9 mouse cellular contexts compared by ENCODE assay signal in the genomic region with DNA sequence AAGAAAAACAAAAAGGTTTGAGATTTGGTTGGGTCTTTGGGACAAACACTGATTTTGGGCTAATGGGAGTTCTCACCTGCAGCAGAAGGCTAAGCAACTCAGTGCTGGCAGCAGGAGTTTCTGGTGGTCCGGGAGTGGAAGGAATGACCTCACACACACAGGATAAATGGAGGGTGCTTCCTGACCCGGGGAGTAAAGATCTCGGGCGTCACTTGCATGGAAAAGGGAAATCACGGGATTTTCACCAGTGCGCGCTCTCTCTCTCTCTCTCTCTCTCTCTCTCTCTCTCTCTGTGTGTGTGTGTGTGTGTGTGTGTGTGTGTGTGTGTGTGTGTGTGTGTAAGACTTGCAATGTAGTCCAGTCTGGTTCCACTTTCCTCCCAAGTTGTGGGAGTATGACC. TPM values are rescaled to one million over a fixed set of nuclear protein-coding genes. Genes with fewer than 3 reads are reported as not detected.
DNase-seq lines count a peak whose midpoint lies in the region; ATAC-seq and TF ChIP-seq lines count a peak whose summit lies in the region.
"Had no signal": no experiment of that assay in that cellular context is flagged by ENCODE, and none has a peak within 500 bp of the region (broad histone marks: within the 10 kb centered on the region; RNA-seq: fewer than 3 reads in every experiment).

No protein-coding gene starts in this region.

- ATAC-seq in hindbrain, postnatal 0 days: no peak
- no peak for ATAC-seq in heart, embryonic 11.5 days (replicated peaks; ENCODE audit: insufficient number of reproducible peaks, low FRiP score, low TSS enrichment)

- peaks cover 66% of the 10 kb centered on the region for H3K4me1 ChIP-seq in hindbrain, embryonic 10.5 days (replicated peaks)
- 0 out of 2 replicates have a peak, but pooled peaks cover 15% of the 10 kb centered on the region for H3K4me1 ChIP-seq in hindbrain, postnatal 0 days (ENCODE audit: insufficient read depth, low read length)
- peaks cover 25% of the 10 kb centered on the region for H3K4me1 ChIP-seq in heart, embryonic 11.5 days (ENCODE audit: control insufficient read depth, insufficient read depth, low read length)

- H3K9ac ChIP-seq in hindbrain, postnatal 0 days (replicated peaks; ENCODE audit: low read length): no peak overlapping the region
- peak overlapping the region; percentile 88; the same call in 1 of the 2 replicates for H3K9ac ChIP-seq in heart, embryonic 11.5 days (ENCODE audit: low read depth, low read length)

- peak overlapping the region; percentile 98 for H3K27ac ChIP-seq in hindbrain, embryonic 10.5 days
- H3K27ac ChIP-seq in hindbrain, postnatal 0 days: no peak overlapping the region
- peak overlapping the region; percentile 96 for H3K27ac ChIP-seq in heart, embryonic 11.5 days (ENCODE audit: low read depth, low read length)

- no peaks in the 10 kb centered on the region for H3K9me3 ChIP-seq in hindbrain, embryonic 10.5 days
- 0 out of 2 replicates have a peak, but pooled peaks cover 2% of the 10 kb centered on the region for H3K9me3 ChIP-seq in hindbrain, postnatal 0 days (ENCODE audit: low read length)
- no peaks in the 10 kb centered on the region for H3K9me3 ChIP-seq in heart, embryonic 11.5 days (replicated peaks; ENCODE audit: control insufficient read depth, low read length)

- H3K4me2 ChIP-seq in hindbrain, postnatal 0 days (ENCODE audit: low read depth, low read length): no peak overlapping the region
- peak overlapping the region; percentile 90 for H3K4me2 ChIP-seq in heart, embryonic 11.5 days

- H3K27me3 ChIP-seq in hindbrain, embryonic 10.5 days (ENCODE audit: insufficient read depth, poor library complexity, severe bottlenecking): no peaks in the 10 kb centered on the region
- H3K27me3 ChIP-seq in hindbrain, postnatal 0 days (ENCODE audit: insufficient read depth, low read length): 0 out of 2 replicates have a peak, but pooled peaks cover 6% of the 10 kb centered on the region
- no peaks in the 10 kb centered on the region for H3K27me3 ChIP-seq in heart, embryonic 11.5 days (ENCODE audit: control insufficient read depth, insufficient read depth, low read length)

- DNase-seq in hindbrain, embryonic 10.5 days (ENCODE audit: low spot score): peak; percentile 22
- DNase-seq in hindbrain, postnatal 0 days (ENCODE audit: low spot score): no peak
- DNase-seq in kidney, postnatal 14 days: peak; percentile 57
- peak; percentile 20 for DNase-seq in neural tube, embryonic 10.5 days (ENCODE audit: extremely low spot score, low spot score)
- DNase-seq in cerebellum, adult 11-12 months: no peak
- no peak for DNase-seq in layer of hippocampus, adult 9-11 months
- DNase-seq in ovary, adult 18-20 months (ENCODE audit: low spot score): no peak
- DNase-seq: right cerebral cortex, postnatal 25 days had no signal

- peak overlapping the region; percentile 94 for H3K4me3 ChIP-seq in hindbrain, embryonic 10.5 days
- H3K4me3 ChIP-seq in hindbrain, postnatal 0 days (ENCODE audit: low read length): no peak overlapping the region
- peak overlapping the region; percentile 78; the same call in 1 of the 2 replicates for H3K4me3 ChIP-seq in heart, embryonic 11.5 days (ENCODE audit: low read depth, low read length)

- TF ChIP-seq CTCF in hindbrain, postnatal 0 days (IDR thresholded peaks at IDR 0.05; ENCODE audit: low read depth): no peak

- 0 out of 2 replicates have a peak, but pooled peaks cover 8% of the 10 kb centered on the region for H3K36me3 ChIP-seq in hindbrain, embryonic 10.5 days
- no peaks in the 10 kb centered on the region for H3K36me3 ChIP-seq in hindbrain, postnatal 0 days (ENCODE audit: insufficient read depth, low read length)
- H3K36me3 ChIP-seq in heart, embryonic 11.5 days (ENCODE audit: control insufficient read depth, insufficient read depth, low read length): no peaks in the 10 kb centered on the region

- WGBS in hindbrain, embryonic 10.5 days: 31% methylated on average over 7 of the region's 7 CpGs
- WGBS in hindbrain, postnatal 0 days: 33% methylated on average over 7 of the region's 7 CpGs
- WGBS in heart, embryonic 11.5 days (ENCODE audit: insufficient replicate concordance): 14% methylated on average over 7 of the region's 7 CpGs

RNA-seq across cellular contexts. Expression of a gene that starts 2.1 kb away (rescaled TPM):
- polyA plus RNA-seq in hindbrain, embryonic 10.5 days (2016; fragmentation: Nextera tagmentation; extraction: Ambion mirVana): 29.7 and 31.4 TPM in 2 replicates
- 18.3 and 18.9 TPM in 2 replicates for total RNA-seq in hindbrain, postnatal 0 days (2014; rRNA removed)
- polyA plus RNA-seq in hindbrain, postnatal 0 days (2015; fragmentation: Nextera tagmentation; extraction: Ambion mirVana): 4.8 and 5.5 TPM in 2 replicates
- polyA plus RNA-seq in heart, embryonic 11.5 days (2014; fragmentation: Nextera tagmentation; extraction: Ambion mirVana): 27.3 and 35.6 TPM in 2 replicates

RNA-seq across cellular contexts. Expression of a gene that starts 14.5 kb away (rescaled TPM):
- 14.2 and 17.2 TPM in 2 replicates for polyA plus RNA-seq in hindbrain, embryonic 10.5 days (2016; fragmentation: Nextera tagmentation; extraction: Ambion mirVana)
- total RNA-seq in hindbrain, postnatal 0 days (2014; rRNA removed): 32.6 and 41.3 TPM in 2 replicates
- polyA plus RNA-seq in hindbrain, postnatal 0 days (2015; fragmentation: Nextera tagmentation; extraction: Ambion mirVana): 27.3 and 27.6 TPM in 2 replicates
- polyA plus RNA-seq in heart, embryonic 11.5 days (2014; fragmentation: Nextera tagmentation; extraction: Ambion mirVana): 5.1 and 5.6 TPM in 2 replicates

RNA-seq across cellular contexts. Expression of a gene that starts 33.7 kb away (rescaled TPM):
- 53.9 and 57.2 TPM in 2 replicates for polyA plus RNA-seq in hindbrain, embryonic 10.5 days (2016; fragmentation: Nextera tagmentation; extraction: Ambion mirVana)
- total RNA-seq in hindbrain, postnatal 0 days (2014; rRNA removed): 14.3 and 15.0 TPM in 2 replicates
- polyA plus RNA-seq in hindbrain, postnatal 0 days (2015; fragmentation: Nextera tagmentation; extraction: Ambion mirVana): 13.9 and 15.5 TPM in 2 replicates
- 36.7 and 41.1 TPM in 2 replicates for polyA plus RNA-seq in heart, embryonic 11.5 days (2014; fragmentation: Nextera tagmentation; extraction: Ambion mirVana)

RNA-seq across cellular contexts. Expression of a gene that starts 40.4 kb away (rescaled TPM):
- 175 and 186 TPM in 2 replicates for polyA plus RNA-seq in hindbrain, embryonic 10.5 days (2016; fragmentation: Nextera tagmentation; extraction: Ambion mirVana)
- total RNA-seq in hindbrain, postnatal 0 days (2014; rRNA removed): 82.9 and 98.9 TPM in 2 replicates
- polyA plus RNA-seq in hindbrain, postnatal 0 days (2015; fragmentation: Nextera tagmentation; extraction: Ambion mirVana): 55.5 and 57.0 TPM in 2 replicates
- polyA plus RNA-seq in heart, embryonic 11.5 days (2014; fragmentation: Nextera tagmentation; extraction: Ambion mirVana): 92.0 and 96.9 TPM in 2 replicates

RNA-seq across cellular contexts. Expression of a gene that starts 53.4 kb away (rescaled TPM):
- 10.6 and 12.2 TPM in 2 replicates for polyA plus RNA-seq in hindbrain, embryonic 10.5 days (2016; fragmentation: Nextera tagmentation; extraction: Ambion mirVana)
- 35.5 TPM in 2 replicates for total RNA-seq in hindbrain, postnatal 0 days (2014; rRNA removed)
- polyA plus RNA-seq in hindbrain, postnatal 0 days (2015; fragmentation: Nextera tagmentation; extraction: Ambion mirVana): 32.1 and 33.3 TPM in 2 replicates
- 9.1 and 10.3 TPM in 2 replicates for polyA plus RNA-seq in heart, embryonic 11.5 days (2014; fragmentation: Nextera tagmentation; extraction: Ambion mirVana)

Comparison
In these comparisons a context has a peak if more than half of its experiments do, and no peak if none do; other contexts are left out.
1. DNase-seq: peak in hindbrain, embryonic 10.5 days (single experiment), kidney, postnatal 14 days (single experiment) and neural tube, embryonic 10.5 days (single experiment); none in hindbrain, postnatal 0 days (single experiment), cerebellum, adult 11-12 months (single experiment), layer of hippocampus, adult 9-11 months (single experiment) and ovary, adult 18-20 months (single experiment).